Mouse (Mus musculus): ENCODE measurements around the gene BC052040. TPM values are rescaled to one million over a fixed set of nuclear protein-coding genes. Genes with fewer than 3 reads are reported as not detected.

The BC052040 gene
- polyA plus RNA-seq, 1 experiment from 2014 or later: 24.6 TPM

- H3K4me1 ChIP-seq: peaks cover 6% of the 10 kb centered on the region; the same call in 1 of the 2 replicates
- H3K27me3 ChIP-seq (ENCODE audit: poor library complexity, severe bottlenecking): no peaks in the 10 kb centered on the region
- 88% methylated on average over 3 of the region's 3 CpGs for WGBS
- no peak overlapping the region for H3K4me3 ChIP-seq
- no peak for DNase-seq (ENCODE audit: extremely low spot score, low spot score)
- H3K36me3 ChIP-seq (replicated peaks): no peaks in the 10 kb centered on the region; the same call in 1 of the 2 replicates
- no peak overlapping the region for H3K27ac ChIP-seq
- H3K9me3 ChIP-seq: no peaks in the 10 kb centered on the region
Measured at GRCm38 (mm10) chr2:115685250-115685649, 103.7 kb downstream of the BC052040 start.

- Histone ChIP-seq H3K36me3 (replicated peaks) (no peaks in the 10 kb centered on the region; the same call in 1 of the 2 replicates), H3K27ac (no peak overlapping the region), H3K9me3 (no peaks in the 10 kb centered on the region), H3K4me3 (no peak overlapping the region), H3K27me3 (ENCODE audit: poor library complexity, severe bottlenecking) (no peaks in the 10 kb centered on the region), H3K4me1 (peaks cover 6% of the 10 kb centered on the region; the same call in 1 of the 2 replicates)
- no peak for DNase-seq (ENCODE audit: extremely low spot score, low spot score)
- WGBS: 92% methylated on average over 4 of the region's 4 CpGs
Measured at GRCm38 (mm10) chr2:115687612-115688011, 106.1 kb downstream of the BC052040 start.

- H3K27ac ChIP-seq: no peak overlapping the region
- WGBS: 93% methylated on average over 6 of the region's 6 CpGs
- H3K4me1 ChIP-seq: peaks cover 6% of the 10 kb centered on the region; the same call in 1 of the 2 replicates
- H3K36me3 ChIP-seq (replicated peaks): no peaks in the 10 kb centered on the region; the same call in 1 of the 2 replicates
- no peak for DNase-seq (ENCODE audit: extremely low spot score, low spot score)
- no peak overlapping the region for H3K4me3 ChIP-seq
- H3K27me3 ChIP-seq (ENCODE audit: poor library complexity, severe bottlenecking): no peaks in the 10 kb centered on the region
- H3K9me3 ChIP-seq: no peaks in the 10 kb centered on the region
Measured at GRCm38 (mm10) chr2:115688282-115688681, 106.8 kb downstream of the BC052040 start.

- no peaks in the 10 kb centered on the region for H3K9me3 ChIP-seq
- 81% methylated on average over 3 of the region's 3 CpGs for WGBS
- no peak for DNase-seq (ENCODE audit: extremely low spot score, low spot score)
Measured at GRCm38 (mm10) chr2:115693841-115694240, 112.3 kb downstream of the BC052040 start.

GRCm38 (mm10) chr2:115694386-115694785 lies 112.9 kb downstream of the BC052040 start:
- Histone ChIP-seq H3K27me3 (ENCODE audit: poor library complexity, severe bottlenecking) (no peaks in the 10 kb centered on the region), H3K27ac (no peak overlapping the region), H3K4me3 (no peak overlapping the region), H3K4me1 (no peaks in the 10 kb centered on the region), H3K36me3 (replicated peaks) (no peaks in the 10 kb centered on the region; the same call in 1 of the 2 replicates), H3K9me3 (no peaks in the 10 kb centered on the region)
- 92% methylated on average over 6 of the region's 6 CpGs for WGBS
- no peak for DNase-seq (ENCODE audit: extremely low spot score, low spot score)

More at GRCm38 (mm10) chr2:115693841-115694240, 112.3 kb downstream of the BC052040 start:
- no peaks in the 10 kb centered on the region for H3K27me3 ChIP-seq (ENCODE audit: poor library complexity, severe bottlenecking)
- H3K4me3 ChIP-seq: no peak overlapping the region
- no peaks in the 10 kb centered on the region; the same call in 1 of the 2 replicates for H3K36me3 ChIP-seq (replicated peaks)
- no peak overlapping the region for H3K27ac ChIP-seq
- H3K4me1 ChIP-seq: no peaks in the 10 kb centered on the region

- DNase-seq (ENCODE audit: extremely low spot score, low spot score): no peak
- Histone ChIP-seq H3K4me3 (no peak overlapping the region), H3K36me3 (replicated peaks) (peaks cover 3% of the 10 kb centered on the region; the same call in 1 of the 2 replicates), H3K9me3 (no peaks in the 10 kb centered on the region), H3K27ac (no peak overlapping the region), H3K27me3 (ENCODE audit: poor library complexity, severe bottlenecking) (no peaks in the 10 kb centered on the region), H3K4me1 (no peaks in the 10 kb centered on the region)
- WGBS: 93% methylated on average over 5 of the region's 5 CpGs
Measured at GRCm38 (mm10) chr2:115699032-115699431, 117.5 kb downstream of the BC052040 start.

GRCm38 (mm10) chr2:115702610-115703009 lies 121.1 kb downstream of the BC052040 start:
- H3K27ac ChIP-seq: no peak overlapping the region
- H3K9me3 ChIP-seq: no peaks in the 10 kb centered on the region
- 0 out of 2 replicates have a peak, but pooled peaks cover 3% of the 10 kb centered on the region for H3K36me3 ChIP-seq (replicated peaks)
- H3K27me3 ChIP-seq (ENCODE audit: poor library complexity, severe bottlenecking): no peaks in the 10 kb centered on the region
- 68% methylated on average over 5 of the region's 5 CpGs for WGBS
- no peak for DNase-seq (ENCODE audit: extremely low spot score, low spot score)
- H3K4me1 ChIP-seq: 0 out of 2 replicates have a peak, but pooled peaks cover 6% of the 10 kb centered on the region
- no peak overlapping the region for H3K4me3 ChIP-seq

GRCm38 (mm10) chr2:115717535-115717934 lies 136.0 kb downstream of the BC052040 start:
- Histone ChIP-seq H3K36me3 (replicated peaks) (peaks cover 10% of the 10 kb centered on the region), H3K4me1 (peaks cover 9% of the 10 kb centered on the region), H3K4me3 (no peak overlapping the region), H3K27ac (no peak overlapping the region), H3K9me3 (peaks cover 18% of the 10 kb centered on the region), H3K27me3 (ENCODE audit: poor library complexity, severe bottlenecking) (peaks cover 1% of the 10 kb centered on the region; the same call in 1 of the 2 replicates)
- DNase-seq (ENCODE audit: extremely low spot score, low spot score): no peak
- 88% methylated on average over 5 of the region's 5 CpGs for WGBS

GRCm38 (mm10) chr2:115717980-115718379 lies 136.5 kb downstream of the BC052040 start:
- H3K9me3 ChIP-seq: peaks cover 18% of the 10 kb centered on the region
- peaks cover 6% of the 10 kb centered on the region; the same call in 1 of the 2 replicates for H3K27me3 ChIP-seq (ENCODE audit: poor library complexity, severe bottlenecking)
- no peak for DNase-seq (ENCODE audit: extremely low spot score, low spot score)
- H3K4me3 ChIP-seq: no peak overlapping the region
- H3K27ac ChIP-seq: no peak overlapping the region
- peaks cover 10% of the 10 kb centered on the region for H3K36me3 ChIP-seq (replicated peaks)
- 97% methylated on average over 3 of the region's 3 CpGs for WGBS
- H3K4me1 ChIP-seq: peaks cover 13% of the 10 kb centered on the region

GRCm38 (mm10) chr2:115723452-115723851 lies 141.9 kb downstream of the BC052040 start:
- Histone ChIP-seq H3K27me3 (ENCODE audit: poor library complexity, severe bottlenecking) (peaks cover 43% of the 10 kb centered on the region), H3K27ac (peak overlapping the region; percentile 12; the same call in 1 of the 2 replicates), H3K9me3 (peaks cover 18% of the 10 kb centered on the region), H3K4me1 (peaks cover 50% of the 10 kb centered on the region), H3K4me3 (no peak overlapping the region), H3K36me3 (replicated peaks) (peaks cover 17% of the 10 kb centered on the region)
- no peak for DNase-seq (ENCODE audit: extremely low spot score, low spot score)
- 25% methylated on average over 8 of the region's 8 CpGs for WGBS

- Histone ChIP-seq H3K27ac (0 out of 2 replicates have a peak overlapping the region, but pooled peaks have one; percentile 26), H3K27me3 (ENCODE audit: poor library complexity, severe bottlenecking) (peaks cover 51% of the 10 kb centered on the region), H3K36me3 (replicated peaks) (peaks cover 17% of the 10 kb centered on the region), H3K4me3 (no peak overlapping the region), H3K9me3 (peaks cover 18% of the 10 kb centered on the region), H3K4me1 (peaks cover 50% of the 10 kb centered on the region)
- no peak for DNase-seq (ENCODE audit: extremely low spot score, low spot score)
- WGBS: 65% methylated on average over 6 of the region's 6 CpGs
Measured at GRCm38 (mm10) chr2:115724216-115724615, 142.7 kb downstream of the BC052040 start.

- peaks cover 13% of the 10 kb centered on the region for H3K9me3 ChIP-seq
- peaks cover 17% of the 10 kb centered on the region for H3K36me3 ChIP-seq (replicated peaks)
- H3K27me3 ChIP-seq (ENCODE audit: poor library complexity, severe bottlenecking): peaks cover 55% of the 10 kb centered on the region
- 0 out of 2 replicates have a peak overlapping the region, but pooled peaks have one; percentile 26 for H3K27ac ChIP-seq
- peaks cover 50% of the 10 kb centered on the region for H3K4me1 ChIP-seq
- WGBS: 81% methylated on average over 6 of the region's 6 CpGs
- no peak overlapping the region for H3K4me3 ChIP-seq
- no peak for DNase-seq (ENCODE audit: extremely low spot score, low spot score)
Measured at GRCm38 (mm10) chr2:115724726-115725125, 143.2 kb downstream of the BC052040 start.

GRCm38 (mm10) chr2:115725503-115725902 lies 144.0 kb downstream of the BC052040 start:
- no peak overlapping the region for H3K27ac ChIP-seq
- H3K36me3 ChIP-seq (replicated peaks): peaks cover 14% of the 10 kb centered on the region
- peaks cover 50% of the 10 kb centered on the region for H3K4me1 ChIP-seq
- peaks cover 63% of the 10 kb centered on the region for H3K27me3 ChIP-seq (ENCODE audit: poor library complexity, severe bottlenecking)
- DNase-seq (ENCODE audit: extremely low spot score, low spot score): no peak
- H3K9me3 ChIP-seq: peaks cover 6% of the 10 kb centered on the region
- 69% methylated on average over 6 of the region's 6 CpGs for WGBS
- no peak overlapping the region for H3K4me3 ChIP-seq

Data from forebrain, embryonic 10.5 days (tissue).